Mouse (Mus musculus): ENCODE data around the gene Milr1.

DNA sequence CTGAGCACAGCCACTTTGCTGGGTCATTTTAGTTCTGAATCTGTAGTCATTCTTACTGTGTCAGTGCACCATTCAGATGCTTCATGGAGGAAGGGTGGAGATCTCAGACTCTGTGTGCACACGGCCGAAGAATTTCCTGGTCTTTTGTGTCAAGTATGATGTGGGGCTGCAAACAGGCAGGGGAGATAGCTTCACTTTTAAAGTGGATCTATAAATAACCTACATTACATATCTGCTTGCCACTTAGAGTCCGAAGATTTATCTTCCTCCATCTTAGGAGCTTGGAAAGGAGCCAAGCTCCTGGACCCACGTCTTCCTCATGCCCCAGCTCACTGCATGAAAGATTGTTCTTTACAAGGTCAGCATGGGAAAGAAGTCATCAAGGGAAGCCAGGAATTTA lies 20.3 kb upstream of the Milr1 start:
- TF ChIP-seq CTCF (IDR thresholded peaks at IDR 0.05; ENCODE audit: insufficient read depth, low read depth, low read length) (no peak), POLR2A (IDR thresholded peaks at IDR 0.05; ENCODE audit: insufficient read depth, low read depth, low read length) (no peak)

All from olfactory bulb, adult 2 months (tissue).